ENCODE assay signal across 8 mouse cellular contexts in genomic region chr2:165563298-165564058, GRCm38 (mm10). TPM values are rescaled to one million over a fixed set of nuclear protein-coding genes. Genes with fewer than 3 reads are reported as not detected.
DNase-seq lines count a peak whose midpoint lies in the region; ATAC-seq and TF ChIP-seq lines count a peak whose summit lies in the region.

No protein-coding gene starts in this region.

- peak overlapping the region; percentile 61 for H3K4me3 ChIP-seq in embryonic facial prominence, embryonic 10.5 days
- peak overlapping the region; percentile 50 for H3K4me3 ChIP-seq in hindbrain, embryonic 16.5 days (ENCODE audit: low read length)
- H3K4me3 ChIP-seq in liver, embryonic 11.5 days (ENCODE audit: low read depth, low read length), result peak overlapping the region; percentile 36
- H3K4me3 ChIP-seq in myocyte, result no peak overlapping the region

- peaks cover 60% of the 10 kb centered on the region for H3K4me1 ChIP-seq in embryonic facial prominence, embryonic 10.5 days
- peaks cover 10% of the 10 kb centered on the region for H3K4me1 ChIP-seq in hindbrain, embryonic 16.5 days (ENCODE audit: control insufficient read depth, insufficient read depth, low read depth, low read length)
- peaks cover 7% of the 10 kb centered on the region; the same call in 1 of the 2 replicates for H3K4me1 ChIP-seq in liver, embryonic 11.5 days (replicated peaks; ENCODE audit: control insufficient read depth, insufficient read depth, low read length)

- H3K9me3 ChIP-seq in embryonic facial prominence, embryonic 10.5 days, result no peaks in the 10 kb centered on the region
- no peaks in the 10 kb centered on the region for H3K9me3 ChIP-seq in hindbrain, embryonic 16.5 days (ENCODE audit: control insufficient read depth, low read length)
- H3K9me3 ChIP-seq in liver, embryonic 11.5 days (ENCODE audit: control insufficient read depth, low read length), result no peaks in the 10 kb centered on the region

- H3K27me3 ChIP-seq in embryonic facial prominence, embryonic 10.5 days (replicated peaks; ENCODE audit: low read depth, poor library complexity, severe bottlenecking), result peaks cover 55% of the 10 kb centered on the region
- 0 out of 2 replicates have a peak, but pooled peaks cover 2% of the 10 kb centered on the region for H3K27me3 ChIP-seq in hindbrain, embryonic 16.5 days (replicated peaks; ENCODE audit: control insufficient read depth, insufficient read depth, low read length)
- H3K27me3 ChIP-seq in liver, embryonic 11.5 days (replicated peaks; ENCODE audit: control insufficient read depth, insufficient read depth, low read length), result peaks cover 41% of the 10 kb centered on the region
- H3K27me3 ChIP-seq in myocyte (ENCODE audit: control insufficient read depth, insufficient read depth, insufficient read length), result no peaks in the 10 kb centered on the region

- H3K4me2 ChIP-seq in hindbrain, embryonic 16.5 days (ENCODE audit: low read length), result peak overlapping the region; percentile 92
- H3K4me2 ChIP-seq in liver, embryonic 11.5 days, result peak overlapping the region; percentile 68
- H3K4me2 ChIP-seq in myocyte (ENCODE audit: low read depth), result peak overlapping the region; percentile 61

- DNase-seq in right cerebral cortex, postnatal 10 days (ENCODE audit: low spot score in 2 of 2), result peak; percentile 37 to 45
- DNase-seq in right cerebral cortex, postnatal 25 days, result no peak
- peak; percentile 62 for DNase-seq in embryonic facial prominence, embryonic 10.5 days (ENCODE audit: low spot score)
- DNase-seq in liver, embryonic 11.5 days (ENCODE audit: low spot score), result no peak
- no peak for DNase-seq in ovary, postnatal 10 days (ENCODE audit: low spot score)

- no peaks in the 10 kb centered on the region for H3K36me3 ChIP-seq in embryonic facial prominence, embryonic 10.5 days (replicated peaks)
- no peaks in the 10 kb centered on the region for H3K36me3 ChIP-seq in hindbrain, embryonic 16.5 days (ENCODE audit: control insufficient read depth, insufficient read depth, low read length)
- no peaks in the 10 kb centered on the region for H3K36me3 ChIP-seq in liver, embryonic 11.5 days (ENCODE audit: control insufficient read depth, insufficient read depth, low read length)
- H3K36me3 ChIP-seq in myocyte (ENCODE audit: control insufficient read depth, insufficient read depth), result no peaks in the 10 kb centered on the region

- peak overlapping the region; percentile 64 for H3K9ac ChIP-seq in hindbrain, embryonic 16.5 days (ENCODE audit: low read depth, low read length)
- H3K9ac ChIP-seq in liver, embryonic 11.5 days (ENCODE audit: low read depth, low read length), result no peak overlapping the region

- peak; percentile 74 for ATAC-seq in hindbrain, embryonic 16.5 days
- no peak for ATAC-seq in liver, embryonic 11.5 days (replicated peaks; ENCODE audit: low FRiP score)
- ATAC-seq in erythroid progenitor cell, adult 5-6 weeks (replicated peaks; ENCODE audit: low FRiP score, poor library complexity, severe bottlenecking), result no peak

- peak overlapping the region; percentile 73 for H3K27ac ChIP-seq in embryonic facial prominence, embryonic 10.5 days (replicated peaks)
- H3K27ac ChIP-seq in hindbrain, embryonic 16.5 days (ENCODE audit: low read depth, low read length), result no peak overlapping the region
- H3K27ac ChIP-seq in liver, embryonic 11.5 days (ENCODE audit: low read depth, low read length), result no peak overlapping the region

- 1% methylated on average over 52 of the region's 52 CpGs for WGBS in embryonic facial prominence, embryonic 10.5 days
- WGBS in hindbrain, embryonic 16.5 days, result under 1% methylated on average over 36 of the region's 52 CpGs
- 6% methylated on average over 52 of the region's 52 CpGs for WGBS in liver, embryonic 11.5 days

- no peak overlapping the region for H3ac ChIP-seq in myocyte (ENCODE audit: control insufficient read depth, insufficient read length)

- H3K79me2 ChIP-seq in myocyte (ENCODE audit: control insufficient read depth, insufficient read depth), result no peaks in the 10 kb centered on the region

- no peak for TF ChIP-seq POLR2A in myocyte (IDR thresholded peaks at IDR 0.05; ENCODE audit: insufficient read length, low read depth)

TF ChIP-seq in myocyte, 11 proteins besides CTCF, POLR2A, EP300 and RAD21:
- TF ChIP-seq CEBPB (IDR thresholded peaks at IDR 0.05; ENCODE audit: insufficient read depth, poor library complexity, severe bottlenecking) (no peak), MYOG (IDR thresholded peaks at IDR 0.05; ENCODE audit: control insufficient read depth in 1 of 3, insufficient read depth in 1 of 3, insufficient read length in 2 of 3, low read depth in 2 of 3) (peak; percentile 19 to 98 (median 96)), MYOD1 (IDR thresholded peaks at IDR 0.05; ENCODE audit: control insufficient read depth in 1 of 3, insufficient read length in 2 of 3, low read depth in 2 of 3) (peak in 2 of 3 experiments; percentile 86), TCF12 (IDR thresholded peaks at IDR 0.05; ENCODE audit: insufficient read depth, poor library complexity, severe bottlenecking) (peak; percentile 72), MAX (IDR thresholded peaks at IDR 0.05; ENCODE audit: low read depth) (no peak), REST (IDR thresholded peaks at IDR 0.05; ENCODE audit: insufficient read depth, insufficient read length) (no peak), E2F4 (IDR thresholded peaks at IDR 0.05; ENCODE audit: insufficient read depth) (no peak), TCF3 (IDR thresholded peaks at IDR 0.05; ENCODE audit: insufficient read length, low read depth) (peak; percentile 72), SRF (IDR thresholded peaks at IDR 0.05; ENCODE audit: control insufficient read depth, insufficient read length, low read depth) (no peak), POLR2AphosphoS2 (IDR thresholded peaks at IDR 0.05; ENCODE audit: insufficient read length, low read depth) (no peak), USF1 (IDR thresholded peaks at IDR 0.05; ENCODE audit: low read depth) (no peak)
TF ChIP-seq in myocyte: peak in this region for 4.

RNA-seq across cellular contexts. Expression of gene Eya2, which starts 31.4 kb away (rescaled TPM):
- polyA plus RNA-seq in embryonic facial prominence, embryonic 10.5 days (2016; fragmentation: Nextera tagmentation; extraction: Ambion mirVana), result 38.6 and 41.9 TPM in 2 replicates
- 8.1 and 12.1 TPM in 2 replicates for polyA plus RNA-seq in hindbrain, embryonic 16.5 days (2015; fragmentation: Nextera tagmentation; extraction: Ambion mirVana)
- polyA plus RNA-seq in liver, embryonic 11.5 days (2014; fragmentation: Nextera tagmentation; extraction: Ambion mirVana), result 0.66 and 1.2 TPM in 2 replicates
- polyA plus RNA-seq in myocyte (2012; fragmentation: generic; extraction: Trizol), result 0.12 TPM
- not detected in 2 replicates for total RNA-seq in erythroid progenitor cell, adult 5-6 weeks (2015; ENCODE audit: low replicate concordance)
- 0.77 TPM in 1 of 2 replicates, not detected in the other for total RNA-seq in erythroid progenitor cell, adult 5-6 weeks (2017; ENCODE audit: low replicate concordance)

RNA-seq across cellular contexts. Expression of gene Slc2a10, which starts 59.9 kb away (rescaled TPM):
- polyA plus RNA-seq in embryonic facial prominence, embryonic 10.5 days (2016; fragmentation: Nextera tagmentation; extraction: Ambion mirVana), result 3.9 and 5.5 TPM in 2 replicates
- 3.0 and 3.3 TPM in 2 replicates for polyA plus RNA-seq in hindbrain, embryonic 16.5 days (2015; fragmentation: Nextera tagmentation; extraction: Ambion mirVana)
- 1.6 and 2.1 TPM in 2 replicates for polyA plus RNA-seq in liver, embryonic 11.5 days (2014; fragmentation: Nextera tagmentation; extraction: Ambion mirVana)
- 0.05 TPM for polyA plus RNA-seq in myocyte (2012; fragmentation: generic; extraction: Trizol)
- not detected in 2 replicates for total RNA-seq in erythroid progenitor cell, adult 5-6 weeks (2015; ENCODE audit: low replicate concordance)
- total RNA-seq in erythroid progenitor cell, adult 5-6 weeks (2017; ENCODE audit: low replicate concordance), result not detected in 2 replicates

Comparison
In these comparisons a context has a peak if more than half of its experiments do, and no peak if none do; other contexts are left out.
1. DNase-seq: peak in right cerebral cortex, postnatal 10 days (2 of 2) and embryonic facial prominence, embryonic 10.5 days (single experiment); none in right cerebral cortex, postnatal 25 days (single experiment), liver, embryonic 11.5 days (single experiment) and ovary, postnatal 10 days (single experiment).
2. Peak in every context shown above with its lines, with median percentiles within 50 percentile points of each other: H3K4me2 ChIP-seq.